Mouse (Mus musculus): ENCODE data around the gene BC053393. TPM values are rescaled to one million over a fixed set of nuclear protein-coding genes. Genes with fewer than 3 reads are reported as not detected.

BC053393 gene
- polyA plus RNA-seq (2021; fragmentation: Nextera tagmentation) = 0.20 TPM in 1 of 2 replicates, not detected in the other
- long read RNA-seq, experiment 1 = 0 reads
- long read RNA-seq, experiment 2 = 0 reads

DNA sequence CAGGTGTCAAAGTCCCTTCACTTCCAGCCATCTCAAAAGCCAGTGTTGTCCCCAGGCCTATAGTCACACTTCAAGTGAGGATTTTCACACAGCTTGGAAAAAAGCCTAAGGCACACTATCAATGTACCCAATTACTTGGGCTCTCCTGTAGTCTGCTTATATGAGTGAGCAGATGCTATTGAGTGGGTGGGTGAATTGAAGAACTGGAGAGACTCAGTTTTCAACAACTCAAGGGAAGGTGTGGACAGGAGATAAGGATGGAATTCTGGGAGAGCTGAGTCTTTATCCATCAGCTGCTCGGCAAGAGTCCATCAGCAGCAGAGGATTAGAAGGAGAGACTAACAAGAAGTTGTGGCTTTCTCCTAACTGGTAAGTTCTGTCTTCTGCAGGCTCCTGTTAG lies at the start of gene BC053393:
BC053393 (plus strand) TSS at position 210 of the 400 bp plus-strand sequence.

DNA sequence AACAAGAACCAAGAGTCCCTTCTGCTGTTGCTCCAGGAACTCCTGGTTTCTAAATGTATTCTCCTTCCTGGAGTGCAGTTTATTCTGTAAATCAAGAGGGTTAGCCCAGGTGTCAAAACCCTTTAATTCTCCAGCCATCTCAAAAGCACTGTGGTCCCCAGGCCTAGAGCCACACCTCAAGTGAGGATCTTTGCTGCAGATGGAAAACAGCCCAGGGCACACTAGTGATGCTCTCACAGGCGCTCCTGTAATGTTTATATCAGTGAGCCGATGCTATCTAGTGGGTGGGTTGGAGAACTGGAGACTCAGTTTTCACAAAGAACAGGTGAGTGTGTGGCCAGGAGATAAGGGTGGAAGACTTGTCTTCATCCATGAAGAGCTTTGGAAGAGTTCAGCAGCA lies 47.4 kb upstream of the BC053393 start, which contains the start of gene Gm12169:
Gm12169 (plus strand) TSS at position 301 of the 400 bp plus-strand sequence.

DNA sequence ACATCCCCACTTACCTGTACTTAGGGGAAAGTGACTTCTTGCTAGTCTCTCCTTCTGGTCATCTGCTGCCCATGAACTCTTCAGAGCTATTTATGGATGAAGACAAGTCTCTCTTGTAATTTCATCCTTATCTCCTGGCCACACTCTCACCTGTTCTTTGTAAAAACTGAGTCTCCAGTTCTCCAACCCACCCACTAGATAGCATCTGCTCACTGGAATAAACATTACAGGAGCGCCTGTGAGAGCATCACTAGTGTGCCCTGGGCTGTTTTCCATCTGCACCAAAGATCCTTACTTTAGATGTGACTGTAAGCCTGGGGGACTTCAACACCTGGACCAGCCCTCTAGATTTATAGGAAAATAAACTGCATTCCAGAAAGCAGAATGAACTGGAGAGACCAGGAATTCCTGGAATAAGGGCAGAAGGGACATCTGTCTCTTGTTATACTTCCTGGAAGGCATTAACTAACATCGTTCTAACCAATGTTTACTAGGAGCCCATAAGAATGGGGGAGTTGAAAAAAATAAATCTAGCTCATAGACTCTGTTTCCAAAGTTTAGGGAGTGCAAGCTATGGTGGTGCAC lies 58.0 kb downstream of the BC053393 start, which contains the start of gene Dppa1:
Dppa1 (minus strand) TSS at position 51 of the 585 bp plus-strand sequence.

Other genes with a start within 250 kb of the BC053393 start
- gene Itk, start 182.0 kb upstream of the BC053393 start, polyA plus RNA-seq (2021; fragmentation: Nextera tagmentation) = 0.11 and 0.15 TPM in 2 replicates
- gene Fam71b, start 175.0 kb upstream of the BC053393 start, polyA plus RNA-seq (2021; fragmentation: Nextera tagmentation) = not detected in 2 replicates
- 28.2 and 31.8 TPM in 2 replicates for gene Med7, start 134.6 kb upstream of the BC053393 start, polyA plus RNA-seq (2021; fragmentation: Nextera tagmentation)
- 1.1 and 1.3 TPM in 2 replicates for gene Havcr2, start 116.6 kb upstream of the BC053393 start, polyA plus RNA-seq (2021; fragmentation: Nextera tagmentation)
- not detected in 2 replicates for gene Gm12169, start 47.3 kb upstream of the BC053393 start, polyA plus RNA-seq (2021; fragmentation: Nextera tagmentation)
- not detected in 2 replicates for gene Dppa1, start 57.7 kb downstream of the BC053393 start, polyA plus RNA-seq (2021; fragmentation: Nextera tagmentation)
- not detected in 2 replicates for gene Timd2, start 135.5 kb downstream of the BC053393 start, polyA plus RNA-seq (2021; fragmentation: Nextera tagmentation)
- gene Havcr1, start 163.5 kb downstream of the BC053393 start, polyA plus RNA-seq (2021; fragmentation: Nextera tagmentation) = not detected in 2 replicates
- not detected in 2 replicates for gene Timd4, start 239.3 kb downstream of the BC053393 start, polyA plus RNA-seq (2021; fragmentation: Nextera tagmentation)

All from left cerebral cortex, adult 6 months (tissue).